ENCODE assay signal across 9 mouse cellular contexts in the genomic region with DNA sequence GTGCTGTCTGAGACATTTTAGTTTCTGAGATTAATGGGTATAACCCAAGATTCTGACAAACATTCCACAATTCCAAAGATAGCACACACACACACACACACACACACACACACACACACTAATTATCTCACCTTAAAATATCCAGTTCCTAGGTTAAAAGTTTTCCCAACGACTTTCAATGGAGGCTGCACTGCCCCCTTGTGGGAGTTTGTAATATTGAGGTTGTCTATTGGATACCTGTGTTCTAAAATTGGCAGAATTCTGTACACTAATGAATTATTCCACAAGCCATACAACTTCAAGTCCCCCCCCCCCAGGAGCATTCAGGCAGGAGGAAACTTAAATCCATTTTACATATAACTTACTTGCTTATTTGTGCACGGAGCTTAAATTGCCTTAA. TPM values are rescaled to one million over a fixed set of nuclear protein-coding genes. Genes with fewer than 3 reads are reported as not detected.
DNase-seq lines count a peak whose midpoint lies in the region; ATAC-seq and TF ChIP-seq lines count a peak whose summit lies in the region.
"Had no signal": no experiment of that assay in that cellular context is flagged by ENCODE, and none has a peak within 500 bp of the region (broad histone marks: within the 10 kb centered on the region; RNA-seq: fewer than 3 reads in every experiment).

No protein-coding gene starts in this region.

- TF ChIP-seq CTCF in layer of hippocampus, adult 2 months (conservative IDR thresholded peaks at IDR 0.05), result peak; percentile 77
- TF ChIP-seq CTCF in CH12.LX (conservative IDR thresholded peaks at IDR 0.05 in 1 of 2, IDR thresholded peaks at IDR 0.05 in 1 of 2; ENCODE audit: low read depth in 2 of 2, low read length in 2 of 2), result peak; percentile 35 to 64; a peak in 3 of 4 replicates

- in situ Hi-C loops in CH12.LX (cut with MboI; ENCODE audit: low pct_ligation_motif_present, low pct_unique_long_range_greater_than_20kb, low sequenced_read_pairs), result no loop called here

- H3K79me2 ChIP-seq in CH12.LX (replicated peaks; ENCODE audit: control insufficient read depth, extremely low read depth, insufficient read depth, poor library complexity, severe bottlenecking), result no peaks in the 10 kb centered on the region

- 0 out of 2 replicates have a peak overlapping the region, but pooled peaks have one; percentile 6 for H3K4me2 ChIP-seq in CH12.LX (ENCODE audit: insufficient read depth, low read depth, poor library complexity, severe bottlenecking)
- H3K4me2 ChIP-seq in limb, embryonic 11.5 days (ENCODE audit: low read depth, severe bottlenecking), result no peak overlapping the region
- H3K4me2 ChIP-seq: limb, embryonic 15.5 days had no signal

- H3K9ac ChIP-seq in CH12.LX (ENCODE audit: insufficient read depth, low read depth), result no peak overlapping the region
- no peak overlapping the region for H3K9ac ChIP-seq in limb, embryonic 11.5 days (ENCODE audit: low read length)
- H3K9ac ChIP-seq: limb, embryonic 15.5 days had no signal

- no peak overlapping the region for H3K4me3 ChIP-seq in layer of hippocampus, adult 2 months
- H3K4me3 ChIP-seq in CH12.LX (replicated peaks in 1 of 3; ENCODE audit: low read depth in 2 of 3, low read length in 2 of 3, poor library complexity in 1 of 3), result no peak overlapping the region
- H3K4me3 ChIP-seq in limb, embryonic 11.5 days (ENCODE audit: low read depth, low read length), result no peak overlapping the region
- H3K4me3 ChIP-seq: limb, embryonic 15.5 days had no signal

- dilution Hi-C loops in CH12.LX (cut with MboI; ENCODE audit: extremely low pct_ligation_motif_present, extremely low pct_unique_long_range_greater_than_20kb, low sequenced_read_pairs), result no loop called here

- H3K36me3 ChIP-seq in CH12.LX (replicated peaks in 1 of 2; ENCODE audit: control insufficient read depth in 1 of 2, insufficient read depth in 1 of 2, low read length in 1 of 2), result no peaks in the 10 kb centered on the region
- no peaks in the 10 kb centered on the region for H3K36me3 ChIP-seq in limb, embryonic 11.5 days (ENCODE audit: control insufficient read depth, insufficient read depth, low read length)
- H3K36me3 ChIP-seq: limb, embryonic 15.5 days had no signal

- no peak overlapping the region for H3K27ac ChIP-seq in layer of hippocampus, adult 2 months
- H3K27ac ChIP-seq in CH12.LX (ENCODE audit: insufficient read depth, low read depth), result no peak overlapping the region
- no peak overlapping the region for H3K27ac ChIP-seq in limb, embryonic 11.5 days (replicated peaks; ENCODE audit: low read depth, low read length)
- H3K27ac ChIP-seq: limb, embryonic 15.5 days had no signal

- no peaks in the 10 kb centered on the region for H3K9me3 ChIP-seq in CH12.LX (replicated peaks; ENCODE audit: low read length)
- no peaks in the 10 kb centered on the region for H3K9me3 ChIP-seq in limb, embryonic 11.5 days (ENCODE audit: control insufficient read depth, low read length)
- H3K9me3 ChIP-seq: limb, embryonic 15.5 days had no signal

- peak; percentile 42 for TF ChIP-seq RAD21 in CH12.LX (IDR thresholded peaks at IDR 0.05; ENCODE audit: low read depth, low read length)

- no peaks in the 10 kb centered on the region for H3K27me3 ChIP-seq in CH12.LX (replicated peaks)
- H3K27me3 ChIP-seq in limb, embryonic 11.5 days (ENCODE audit: control insufficient read depth, insufficient read depth, low read length), result no peaks in the 10 kb centered on the region

- peak; percentile 9 for DNase-seq in cerebellum, adult 11 months
- DNase-seq in cerebellum, adult 11-12 months, result no peak
- peak in 1 of 2 experiments; percentile 55 for DNase-seq in layer of hippocampus, adult 2 months (ENCODE audit: low spot score in 2 of 2)
- no peak for DNase-seq in layer of hippocampus, postnatal 36 days
- DNase-seq in CH12.LX (ENCODE audit: extremely low read depth), result peak; percentile 31
- DNase-seq in cerebellum, postnatal 36 days, result peak; percentile 14 to 33
- peak; percentile 75 for DNase-seq in limb, embryonic 11.5 days (ENCODE audit: low spot score)

- no peak for TF ChIP-seq POLR2A in CH12.LX (IDR thresholded peaks at IDR 0.05; ENCODE audit: low read depth, low read length)

- ATAC-seq in limb, embryonic 11.5 days (ENCODE audit: insufficient number of reproducible peaks, low FRiP score, low TSS enrichment, low read depth), result no peak
- ATAC-seq in frontal cortex, adult (ENCODE audit: low TSS enrichment), result no peak

- 17% methylated on average over 2 of the region's 2 CpGs for WGBS in limb, embryonic 11.5 days

- TF ChIP-seq EP300 in CH12.LX (IDR thresholded peaks at IDR 0.05; ENCODE audit: low read length), result no peak

- H3K4me1 ChIP-seq in CH12.LX (ENCODE audit: control insufficient read depth in 1 of 2, insufficient read depth in 2 of 2), result no peaks in the 10 kb centered on the region
- H3K4me1 ChIP-seq in limb, embryonic 11.5 days (ENCODE audit: control insufficient read depth, insufficient read depth, low read length), result no peaks in the 10 kb centered on the region

TF ChIP-seq in CH12.LX, 34 proteins besides CTCF, POLR2A, EP300 and RAD21:
- TF ChIP-seq TBP (conservative IDR thresholded peaks at IDR 0.05; ENCODE audit: low read depth, low read length), result no peak
- peak; percentile 33 for TF ChIP-seq SMC3 (IDR thresholded peaks at IDR 0.05; ENCODE audit: low read depth, low read length)
- TF ChIP-seq BHLHE40 (IDR thresholded peaks at IDR 0.05; ENCODE audit: low read depth, low read length), result no peak

RNA-seq across cellular contexts. Expression of a gene that starts 18.2 kb away (rescaled TPM):
- 10 to 100 TPM; 24.6 to 25.7 TPM for total RNA-seq in layer of hippocampus, adult 2 months (2021)
- total RNA-seq in layer of hippocampus, postnatal 36 days (2021), result 10 to 100 TPM; 24.3 to 28.4 TPM
- total RNA-seq in CH12.LX (2012; rRNA removed), result not detected in 2 replicates
- not detected in 2 replicates for total RNA-seq in CH12.LX (2014; rRNA removed)
- polyA plus RNA-seq in CH12.LX (2012; ENCODE audit: insufficient read length, low read depth), result not detected in 2 replicates
- 2.1 and 2.3 TPM in 2 replicates for polyA plus RNA-seq in limb, embryonic 11.5 days (2014; fragmentation: Nextera tagmentation; extraction: Ambion mirVana)

Comparison
In these comparisons a context has a peak if more than half of its experiments do, and no peak if none do; other contexts are left out.
1. DNase-seq: peak in cerebellum, adult 11 months (single experiment), CH12.LX (single experiment), cerebellum, postnatal 36 days (2 of 2) and limb, embryonic 11.5 days (single experiment); none in cerebellum, adult 11-12 months (single experiment) and layer of hippocampus, postnatal 36 days (0 of 2).
2. RNA of a gene that starts 18.2 kb away (total RNA-seq): 24.3 to 28.4 TPM in layer of hippocampus, postnatal 36 days and 24.6 to 25.7 TPM in layer of hippocampus, adult 2 months; not detected in CH12.LX; every median in the first group is over 10 times any median in the second.